In genomic region chr11:76201761-76202674, GRCm38 (mm10) we compare ENCODE assay signal across 8 mouse cellular contexts. TPM values are rescaled to one million over a fixed set of nuclear protein-coding genes. Genes with fewer than 3 reads are reported as not detected.
DNase-seq lines count a peak whose midpoint lies in the region; ATAC-seq and TF ChIP-seq lines count a peak whose summit lies in the region.

No protein-coding gene starts in this region.

- TF ChIP-seq CTCF in ES-Bruce4 (IDR thresholded peaks at IDR 0.05; ENCODE audit: low read depth, low read length): no peak
- TF ChIP-seq CTCF in stomach, postnatal 0 days (IDR thresholded peaks at IDR 0.05; ENCODE audit: low read depth): peak; percentile 25; the same call in 1 of the 2 replicates

- H3K9ac ChIP-seq in ES-Bruce4 (ENCODE audit: low read depth, poor library complexity, severe bottlenecking): peak overlapping the region; percentile 82
- H3K9ac ChIP-seq in forebrain, embryonic 16.5 days (replicated peaks; ENCODE audit: low read depth, low read length): peak overlapping the region; percentile 95
- H3K9ac ChIP-seq in neural tube, embryonic 13.5 days: peak overlapping the region; percentile 95
- H3K9ac ChIP-seq in stomach, postnatal 0 days (ENCODE audit: low read length): peak overlapping the region; percentile 86

- H3K27me3 ChIP-seq in ES-Bruce4 (ENCODE audit: control insufficient read depth, insufficient read depth, low read length, poor library complexity, severe bottlenecking): peaks cover 5% of the 10 kb centered on the region; the same call in 1 of the 2 replicates
- no peaks in the 10 kb centered on the region for H3K27me3 ChIP-seq in forebrain, embryonic 16.5 days (replicated peaks; ENCODE audit: control insufficient read depth, insufficient read depth, low read length)
- H3K27me3 ChIP-seq in neural tube, embryonic 13.5 days: no peaks in the 10 kb centered on the region
- no peaks in the 10 kb centered on the region for H3K27me3 ChIP-seq in stomach, postnatal 0 days (ENCODE audit: control insufficient read depth, insufficient read depth, low read length)

- ATAC-seq in forebrain, embryonic 16.5 days: peak; percentile 98
- ATAC-seq in neural tube, embryonic 13.5 days (ENCODE audit: low read depth): peak; percentile 96
- peak; percentile 98 for ATAC-seq in stomach, postnatal 0 days (ENCODE audit: low FRiP score, low TSS enrichment)

- H3K36me3 ChIP-seq in ES-Bruce4 (ENCODE audit: control insufficient read depth, insufficient read depth, low read length, poor library complexity, severe bottlenecking): no peaks in the 10 kb centered on the region
- peaks cover 12% of the 10 kb centered on the region for H3K36me3 ChIP-seq in forebrain, embryonic 16.5 days (ENCODE audit: control insufficient read depth, insufficient read depth)
- H3K36me3 ChIP-seq in neural tube, embryonic 13.5 days: peaks cover 27% of the 10 kb centered on the region
- no peaks in the 10 kb centered on the region for H3K36me3 ChIP-seq in stomach, postnatal 0 days (ENCODE audit: control insufficient read depth, insufficient read depth, low read length)

- H3K9me3 ChIP-seq in ES-Bruce4 (replicated peaks; ENCODE audit: control insufficient read depth, insufficient read depth, low read length, poor library complexity, severe bottlenecking): no peaks in the 10 kb centered on the region
- H3K9me3 ChIP-seq in forebrain, embryonic 16.5 days (ENCODE audit: control insufficient read depth, low read length): no peaks in the 10 kb centered on the region
- H3K9me3 ChIP-seq in neural tube, embryonic 13.5 days: no peaks in the 10 kb centered on the region
- H3K9me3 ChIP-seq in stomach, postnatal 0 days (ENCODE audit: control insufficient read depth, low read length): no peaks in the 10 kb centered on the region

- peak overlapping the region; percentile 76 for H3K4me2 ChIP-seq in forebrain, embryonic 16.5 days (ENCODE audit: low read length)
- peak overlapping the region; percentile 90 for H3K4me2 ChIP-seq in neural tube, embryonic 13.5 days
- peak overlapping the region; percentile 97 for H3K4me2 ChIP-seq in stomach, postnatal 0 days (replicated peaks; ENCODE audit: low read depth)

- H3K4me1 ChIP-seq in ES-Bruce4 (ENCODE audit: control insufficient read depth, insufficient read depth, low read length): no peaks in the 10 kb centered on the region
- H3K4me1 ChIP-seq in forebrain, embryonic 16.5 days (replicated peaks; ENCODE audit: control insufficient read depth, insufficient read depth, low read length): peaks cover 15% of the 10 kb centered on the region
- peaks cover 18% of the 10 kb centered on the region for H3K4me1 ChIP-seq in neural tube, embryonic 13.5 days (replicated peaks)
- no peaks in the 10 kb centered on the region for H3K4me1 ChIP-seq in stomach, postnatal 0 days (replicated peaks; ENCODE audit: control insufficient read depth, insufficient read depth)

- TF ChIP-seq POLR2A in ES-Bruce4 (IDR thresholded peaks at IDR 0.05; ENCODE audit: insufficient read depth, low read length): no peak

- TF ChIP-seq EP300 in ES-Bruce4 (IDR thresholded peaks at IDR 0.05; ENCODE audit: insufficient read depth, low read depth, low read length): no peak
- TF ChIP-seq EP300 in stomach, postnatal 0 days (optimal IDR thresholded peaks at IDR 0.05): no peak

- intact Hi-C loops in heart, postnatal 25 days (cut with DNase I): loop anchor here (2.0 kb wide), 2 partner anchors 15 to 23 kb away; partner anchors contain the start of genes Dbil5, Fam57a, Gemin4 and Vps53

- under 1% methylated on average over 84 of the region's 90 CpGs for WGBS in forebrain, embryonic 16.5 days
- WGBS in neural tube, embryonic 13.5 days: under 1% methylated on average over 89 of the region's 90 CpGs
- WGBS in stomach, postnatal 0 days: under 1% methylated on average over 56 of the region's 90 CpGs

- H3K27ac ChIP-seq in ES-Bruce4 (ENCODE audit: insufficient read depth, low read length): no peak overlapping the region
- H3K27ac ChIP-seq in forebrain, embryonic 16.5 days (ENCODE audit: low read length): peak overlapping the region; percentile 73; the same call in 1 of the 2 replicates
- peak overlapping the region; percentile 89 for H3K27ac ChIP-seq in neural tube, embryonic 13.5 days (replicated peaks)
- peak overlapping the region; percentile 90 for H3K27ac ChIP-seq in stomach, postnatal 0 days (replicated peaks)

- H3K4me3 ChIP-seq in ES-Bruce4 (ENCODE audit: low read depth, low read length): peak overlapping the region; percentile 83
- peak overlapping the region; percentile 94 for H3K4me3 ChIP-seq in forebrain, embryonic 16.5 days (replicated peaks; ENCODE audit: low read length)
- peak overlapping the region; percentile 93 for H3K4me3 ChIP-seq in neural tube, embryonic 13.5 days
- H3K4me3 ChIP-seq in stomach, postnatal 0 days (ENCODE audit: low read depth, low read length): peak overlapping the region; percentile 91

- DNase-seq in cerebellum, adult 18-20 months: peak; percentile 94 to 95
- DNase-seq in heart, postnatal 25 days (ENCODE audit: low spot score): peak; percentile 90
- peak; percentile 80 to 87 for DNase-seq in layer of hippocampus, adult 18-20 months (ENCODE audit: low spot score in 2 of 2)
- DNase-seq in lung, adult 18-20 months: peak; percentile 90 to 92
- DNase-seq in stomach, postnatal 0 days (ENCODE audit: low spot score): peak; percentile 94

RNA-seq across cellular contexts. Expression of gene Dbil5, which starts 15.4 kb away (rescaled TPM):
- polyA plus RNA-seq in ES-Bruce4 (2011; ENCODE audit: insufficient read depth, insufficient read length, low read depth, missing spikeins): not detected in 2 replicates
- 0.77 TPM in 1 of 2 replicates, not detected in the other for polyA plus RNA-seq in forebrain, embryonic 16.5 days (2015; fragmentation: Nextera tagmentation; extraction: Ambion mirVana)
- total RNA-seq in heart, postnatal 25 days (2021): not detected
- total RNA-seq in layer of hippocampus, adult 18-20 months (2021): 1 to 10 TPM in 1 of 2 experiments, not detected in 1; 1.0 TPM
- polyA plus RNA-seq in neural tube, embryonic 13.5 days (2015; fragmentation: Nextera tagmentation; extraction: Ambion mirVana): 0.73 and 0.76 TPM in 2 replicates
- polyA plus RNA-seq in stomach, postnatal 0 days (2015; fragmentation: Nextera tagmentation; extraction: Ambion mirVana): 4.0 and 4.7 TPM in 2 replicates

RNA-seq across cellular contexts. Expression of gene Gemin4, which starts 15.4 kb away (rescaled TPM):
- 31.6 and 32.2 TPM in 2 replicates for polyA plus RNA-seq in ES-Bruce4 (2011; ENCODE audit: insufficient read depth, insufficient read length, low read depth, missing spikeins)
- polyA plus RNA-seq in forebrain, embryonic 16.5 days (2015; fragmentation: Nextera tagmentation; extraction: Ambion mirVana): 17.7 and 20.5 TPM in 2 replicates
- total RNA-seq in heart, postnatal 25 days (2021): 1 to 10 TPM; 1.4 to 3.2 TPM
- total RNA-seq in layer of hippocampus, adult 18-20 months (2021): 1 to 10 TPM; 7.5 to 8.7 TPM
- 14.6 and 16.9 TPM in 2 replicates for polyA plus RNA-seq in neural tube, embryonic 13.5 days (2015; fragmentation: Nextera tagmentation; extraction: Ambion mirVana)
- polyA plus RNA-seq in stomach, postnatal 0 days (2015; fragmentation: Nextera tagmentation; extraction: Ambion mirVana): 18.5 and 21.9 TPM in 2 replicates

RNA-seq across cellular contexts. Expression of gene Fam57a, which starts 22.5 kb away (rescaled TPM):
- polyA plus RNA-seq in ES-Bruce4 (2011; ENCODE audit: insufficient read depth, insufficient read length, low read depth, missing spikeins): 7.3 and 9.0 TPM in 2 replicates
- 22.3 and 25.6 TPM in 2 replicates for polyA plus RNA-seq in forebrain, embryonic 16.5 days (2015; fragmentation: Nextera tagmentation; extraction: Ambion mirVana)
- 1 to 10 TPM; 4.1 TPM for total RNA-seq in heart, postnatal 25 days (2021)
- 10 to 100 TPM; 16.6 to 18.5 TPM for total RNA-seq in layer of hippocampus, adult 18-20 months (2021)
- polyA plus RNA-seq in neural tube, embryonic 13.5 days (2015; fragmentation: Nextera tagmentation; extraction: Ambion mirVana): 28.4 and 28.6 TPM in 2 replicates
- polyA plus RNA-seq in stomach, postnatal 0 days (2015; fragmentation: Nextera tagmentation; extraction: Ambion mirVana): 328 and 372 TPM in 2 replicates

RNA-seq across cellular contexts. Expression of gene Vps53, which starts 22.6 kb away (rescaled TPM):
- 24.3 and 26.2 TPM in 2 replicates for polyA plus RNA-seq in ES-Bruce4 (2011; ENCODE audit: insufficient read depth, insufficient read length, low read depth, missing spikeins)
- polyA plus RNA-seq in forebrain, embryonic 16.5 days (2015; fragmentation: Nextera tagmentation; extraction: Ambion mirVana): 67.7 and 70.6 TPM in 2 replicates
- total RNA-seq in heart, postnatal 25 days (2021): 10 to 100 TPM; 26.1 to 30.3 TPM
- total RNA-seq in layer of hippocampus, adult 18-20 months (2021): 100 to 1,000 TPM; 100 to 106 TPM
- polyA plus RNA-seq in neural tube, embryonic 13.5 days (2015; fragmentation: Nextera tagmentation; extraction: Ambion mirVana): 68.7 and 69.3 TPM in 2 replicates
- polyA plus RNA-seq in stomach, postnatal 0 days (2015; fragmentation: Nextera tagmentation; extraction: Ambion mirVana): 42.9 and 43.8 TPM in 2 replicates

RNA-seq across cellular contexts. Expression of gene Mrm3, which starts 41.5 kb away (rescaled TPM):
- polyA plus RNA-seq in ES-Bruce4 (2011; ENCODE audit: insufficient read depth, insufficient read length, low read depth, missing spikeins): 9.2 and 12.1 TPM in 2 replicates
- 21.8 and 24.6 TPM in 2 replicates for polyA plus RNA-seq in forebrain, embryonic 16.5 days (2015; fragmentation: Nextera tagmentation; extraction: Ambion mirVana)
- 10 to 100 TPM; 23.1 to 25.0 TPM for total RNA-seq in heart, postnatal 25 days (2021)
- total RNA-seq in layer of hippocampus, adult 18-20 months (2021): 10 to 100 TPM; 17.6 to 17.7 TPM
- 19.7 and 20.8 TPM in 2 replicates for polyA plus RNA-seq in neural tube, embryonic 13.5 days (2015; fragmentation: Nextera tagmentation; extraction: Ambion mirVana)
- 13.4 and 14.7 TPM in 2 replicates for polyA plus RNA-seq in stomach, postnatal 0 days (2015; fragmentation: Nextera tagmentation; extraction: Ambion mirVana)

Comparison
In these comparisons a context has a peak if more than half of its experiments do, and no peak if none do; other contexts are left out.
1. RNA of gene Fam57a, which starts 22.5 kb away (polyA plus RNA-seq): 328 to 372 TPM in stomach, postnatal 0 days; 28.4 to 28.6 TPM in neural tube, embryonic 13.5 days, 22.3 to 25.6 TPM in forebrain, embryonic 16.5 days and 7.3 to 9.0 TPM in ES-Bruce4; every median in the first group is over 10 times any median in the second.
2. Peak in every context shown above with its lines, with median percentiles within 50 percentile points of each other: H3K4me3 ChIP-seq, H3K9ac ChIP-seq, DNase-seq, ATAC-seq and H3K4me2 ChIP-seq.